7 mouse cellular contexts compared by ENCODE assay signal in the genomic region with DNA sequence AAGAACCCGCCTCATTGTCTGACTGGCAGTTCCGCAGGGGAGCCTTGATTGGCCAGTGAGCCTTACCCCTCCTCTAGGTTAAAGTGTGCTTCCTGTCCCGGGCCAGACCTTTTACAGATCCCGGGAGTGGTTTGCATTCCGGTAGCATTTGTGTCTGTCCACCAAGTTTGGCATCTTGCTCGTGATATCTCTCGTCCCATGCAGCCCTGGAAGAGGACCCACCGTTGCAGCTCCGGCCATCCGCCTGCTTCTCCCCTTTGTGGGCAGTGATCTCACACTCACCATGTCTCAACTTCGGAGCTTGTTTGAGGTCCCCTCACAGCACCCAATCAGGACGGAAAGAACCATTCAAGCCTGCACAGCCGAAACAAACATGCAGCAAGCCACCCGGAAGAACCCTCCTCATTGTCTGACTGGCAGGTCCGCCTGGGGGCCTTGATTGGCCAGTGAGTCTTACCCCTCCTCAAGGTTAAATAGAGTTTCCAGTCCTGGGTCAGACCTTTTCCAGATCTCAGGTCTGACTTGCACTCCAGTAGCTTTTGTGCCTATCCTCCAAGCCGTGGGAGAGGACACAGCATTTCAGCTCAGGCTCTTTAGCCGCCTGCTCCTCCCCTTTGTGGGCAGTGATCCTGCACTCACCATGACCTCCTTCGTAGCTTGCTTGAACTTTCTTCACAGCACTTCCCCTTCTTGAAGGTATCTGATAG. TPM values are rescaled to one million over a fixed set of nuclear protein-coding genes. Genes with fewer than 3 reads are reported as not detected.
DNase-seq lines count a peak whose midpoint lies in the region; ATAC-seq lines count a peak whose summit lies in the region.

A gene (minus strand): TSS at position 380 of the 707 bp plus-strand sequence.

- no peaks in the 10 kb centered on the region for H3K4me1 ChIP-seq in embryonic facial prominence, embryonic 11.5 days (ENCODE audit: control insufficient read depth, insufficient read depth, low read length)
- H3K4me1 ChIP-seq in limb, embryonic 10.5 days: peaks cover 15% of the 10 kb centered on the region
- H3K4me1 ChIP-seq in midbrain, embryonic 13.5 days (replicated peaks): peaks cover 16% of the 10 kb centered on the region

- peak within 1 kb of the TSS; percentile 48 for H3K4me2 ChIP-seq in embryonic facial prominence, embryonic 11.5 days (ENCODE audit: low read depth, low read length)
- H3K4me2 ChIP-seq in midbrain, embryonic 13.5 days (replicated peaks): peak within 1 kb of the TSS; percentile 60

- peak within 1 kb of the TSS; percentile 57 for H3K4me3 ChIP-seq in embryonic facial prominence, embryonic 11.5 days (ENCODE audit: low read depth, low read length)
- H3K4me3 ChIP-seq in limb, embryonic 10.5 days: peak within 1 kb of the TSS; percentile 65
- H3K4me3 ChIP-seq in midbrain, embryonic 13.5 days (replicated peaks): peak within 1 kb of the TSS; percentile 67

- ATAC-seq in embryonic facial prominence, embryonic 11.5 days (replicated peaks; ENCODE audit: insufficient number of reproducible peaks, low FRiP score, low TSS enrichment, low read depth): peak; percentile 99
- peak; percentile 93 for ATAC-seq in granulocyte monocyte progenitor cell, adult 5-6 weeks (replicated peaks; ENCODE audit: poor library complexity, severe bottlenecking)
- ATAC-seq in midbrain, embryonic 13.5 days: peak; percentile 100

- H3K27ac ChIP-seq in embryonic facial prominence, embryonic 11.5 days (replicated peaks; ENCODE audit: low read depth, low read length): peak within 1 kb of the TSS; percentile 82
- H3K27ac ChIP-seq in limb, embryonic 10.5 days: peak within 1 kb of the TSS; percentile 89
- H3K27ac ChIP-seq in midbrain, embryonic 13.5 days: peak within 1 kb of the TSS; percentile 89

- DNase-seq in adrenal gland, postnatal 14 days: peak; percentile 93
- DNase-seq in embryonic facial prominence, embryonic 11.5 days (ENCODE audit: low spot score): peak; percentile 89
- DNase-seq in kidney, adult 11 months: peak; percentile 94
- DNase-seq in limb, embryonic 10.5 days (ENCODE audit: low spot score): peak; percentile 83
- peak; percentile 70 for DNase-seq in spleen, adult 12 weeks (ENCODE audit: low spot score)

- H3K9me3 ChIP-seq in embryonic facial prominence, embryonic 11.5 days (replicated peaks; ENCODE audit: control insufficient read depth, low read length): no peaks in the 10 kb centered on the region
- H3K9me3 ChIP-seq in limb, embryonic 10.5 days (replicated peaks): no peaks in the 10 kb centered on the region
- H3K9me3 ChIP-seq in midbrain, embryonic 13.5 days: no peaks in the 10 kb centered on the region

- H3K9ac ChIP-seq in embryonic facial prominence, embryonic 11.5 days (replicated peaks; ENCODE audit: low read length): peak within 1 kb of the TSS; percentile 67
- peak within 1 kb of the TSS; percentile 78 for H3K9ac ChIP-seq in midbrain, embryonic 13.5 days (replicated peaks)

- no peaks in the 10 kb centered on the region for H3K36me3 ChIP-seq in embryonic facial prominence, embryonic 11.5 days (replicated peaks; ENCODE audit: control insufficient read depth, insufficient read depth, low read depth, low read length)
- no peaks in the 10 kb centered on the region for H3K36me3 ChIP-seq in limb, embryonic 10.5 days
- no peaks in the 10 kb centered on the region for H3K36me3 ChIP-seq in midbrain, embryonic 13.5 days

- WGBS in embryonic facial prominence, embryonic 11.5 days: under 1% methylated on average over 18 of the region's 18 CpGs
- WGBS in limb, embryonic 10.5 days: 1% methylated on average over 18 of the region's 18 CpGs
- under 1% methylated on average over 18 of the region's 18 CpGs for WGBS in midbrain, embryonic 13.5 days

- no peaks in the 10 kb centered on the region for H3K27me3 ChIP-seq in embryonic facial prominence, embryonic 11.5 days (ENCODE audit: control insufficient read depth, insufficient read depth, low read length)
- no peaks in the 10 kb centered on the region for H3K27me3 ChIP-seq in limb, embryonic 10.5 days (ENCODE audit: low read depth, poor library complexity, severe bottlenecking)
- H3K27me3 ChIP-seq in midbrain, embryonic 13.5 days: no peaks in the 10 kb centered on the region

RNA-seq across cellular contexts. Expression of the gene that starts here (rescaled TPM):
- total RNA-seq in adrenal gland, postnatal 14 days (2021): 14.5 and 15.0 TPM in 2 replicates
- polyA plus RNA-seq in embryonic facial prominence, embryonic 11.5 days (2014; fragmentation: Nextera tagmentation; extraction: Ambion mirVana): 30.7 and 33.0 TPM in 2 replicates
- 16.3 and 16.7 TPM in 2 replicates for total RNA-seq in granulocyte monocyte progenitor cell, adult 5-6 weeks (2014; fragmentation: Nextera tagmentation)
- 19.4 and 22.4 TPM in 2 replicates for total RNA-seq in granulocyte monocyte progenitor cell, adult 5-6 weeks (2017)
- 18.4 and 26.8 TPM in 2 replicates for polyA plus RNA-seq in limb, embryonic 10.5 days (2016; fragmentation: Nextera tagmentation; extraction: Ambion mirVana)
- 27.0 and 28.8 TPM in 2 replicates for polyA plus RNA-seq in midbrain, embryonic 13.5 days (2015; fragmentation: Nextera tagmentation; extraction: Ambion mirVana)

Comparison
In these comparisons a context has a peak if more than half of its experiments do, and no peak if none do; other contexts are left out.
1. Peak in every context shown above with its lines: DNase-seq, ATAC-seq, H3K4me3 ChIP-seq and H3K27ac ChIP-seq.